Mouse (Mus musculus) small intestine, adult 10 weeks (tissue): ENCODE measurements around the gene Me1. TPM values are rescaled to one million over a fixed set of nuclear protein-coding genes. Genes with fewer than 3 reads are reported as not detected.

ENCODE experiments used
- polyA plus RNA-seq: library from polyadenylated mRNA; stranded (reverse); fragments of 350-450 nt; fragmentation: Illumina TruSeq; extraction: RNeasy Lipid Tissue Mini Kit (QIAGEN cat#74804); gene quantifications from one replicate; pipeline ENCODE4 v1.2.3, GENCODE M21; 2014; ENCODE audit warnings: low replicate concordance

Gene Me1
- 116 TPM for polyA plus RNA-seq

DNA sequence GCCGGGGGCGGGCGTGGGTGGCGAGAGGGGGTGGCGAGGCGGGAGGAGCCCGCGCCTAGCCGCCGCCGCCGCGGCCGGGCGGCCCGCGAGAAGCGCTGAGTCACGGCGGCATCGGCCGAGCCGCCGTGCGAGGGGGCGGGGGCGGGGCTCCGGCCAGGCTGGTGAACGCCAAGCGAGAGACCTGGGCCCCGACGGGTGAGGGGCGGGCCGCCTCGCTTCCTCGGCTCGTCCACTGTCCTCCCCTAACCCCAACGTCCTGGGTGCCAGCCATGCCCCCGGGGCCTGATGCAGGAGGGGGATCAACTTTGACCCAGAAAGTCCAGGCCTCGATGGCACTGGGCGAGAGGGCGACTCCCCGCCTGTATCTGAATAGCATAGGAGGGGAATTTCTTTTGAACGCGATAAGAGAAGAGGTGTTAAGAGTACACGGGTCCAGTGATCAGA is at the start of gene Me1:
Gene Me1 (minus strand): TSS at position 136 of the 444 bp plus-strand sequence.

DNA sequence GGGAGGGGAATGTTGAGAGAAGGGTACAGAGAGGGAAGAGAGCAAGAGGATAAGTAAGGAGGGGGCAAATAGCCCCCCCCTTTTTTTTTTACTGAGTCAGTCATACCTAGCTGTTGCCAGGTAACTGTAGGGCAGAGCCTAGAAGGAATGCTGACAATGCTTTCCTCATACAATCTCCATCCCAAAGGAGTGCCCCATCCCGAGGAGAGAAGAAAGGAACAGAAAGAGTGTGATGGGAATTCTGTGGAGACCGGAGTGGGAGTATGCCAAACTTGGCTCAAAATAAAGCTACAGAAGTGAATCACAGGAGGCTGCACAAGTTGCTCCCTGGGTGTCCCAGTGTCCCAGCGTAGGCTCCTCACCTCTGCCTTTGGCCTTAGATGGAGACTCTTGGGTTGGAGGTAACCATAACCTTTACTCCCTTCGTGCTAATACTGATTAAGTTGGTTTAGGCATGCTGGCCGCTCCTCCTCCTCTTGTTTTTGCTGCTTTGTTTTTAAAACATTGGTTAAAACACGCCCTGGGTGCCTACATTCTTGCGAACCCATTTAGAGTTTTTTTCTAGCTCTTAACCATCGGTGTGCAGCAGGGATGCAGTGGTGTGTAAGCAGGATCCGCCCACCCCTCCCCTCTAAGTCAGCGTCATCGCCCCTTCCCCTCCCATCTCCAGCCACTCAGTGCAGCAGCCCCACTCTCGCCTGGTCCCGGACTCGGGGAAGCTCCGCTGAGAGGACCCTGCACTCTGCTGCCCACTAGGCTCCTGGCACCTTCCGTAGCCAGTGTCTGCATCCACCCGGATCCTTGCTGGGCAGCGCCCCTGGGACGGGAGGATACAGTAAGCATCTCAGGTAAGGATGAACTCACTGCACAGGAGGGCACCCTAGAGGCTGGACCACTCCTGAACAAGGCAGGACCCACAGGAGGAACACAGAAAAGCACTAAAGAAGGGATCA is 47.5 kb upstream of the Me1 start, which contains the start of gene Prss35:
Gene Prss35 (plus strand): TSS at position 691 of the 953 bp plus-strand sequence.

DNA sequence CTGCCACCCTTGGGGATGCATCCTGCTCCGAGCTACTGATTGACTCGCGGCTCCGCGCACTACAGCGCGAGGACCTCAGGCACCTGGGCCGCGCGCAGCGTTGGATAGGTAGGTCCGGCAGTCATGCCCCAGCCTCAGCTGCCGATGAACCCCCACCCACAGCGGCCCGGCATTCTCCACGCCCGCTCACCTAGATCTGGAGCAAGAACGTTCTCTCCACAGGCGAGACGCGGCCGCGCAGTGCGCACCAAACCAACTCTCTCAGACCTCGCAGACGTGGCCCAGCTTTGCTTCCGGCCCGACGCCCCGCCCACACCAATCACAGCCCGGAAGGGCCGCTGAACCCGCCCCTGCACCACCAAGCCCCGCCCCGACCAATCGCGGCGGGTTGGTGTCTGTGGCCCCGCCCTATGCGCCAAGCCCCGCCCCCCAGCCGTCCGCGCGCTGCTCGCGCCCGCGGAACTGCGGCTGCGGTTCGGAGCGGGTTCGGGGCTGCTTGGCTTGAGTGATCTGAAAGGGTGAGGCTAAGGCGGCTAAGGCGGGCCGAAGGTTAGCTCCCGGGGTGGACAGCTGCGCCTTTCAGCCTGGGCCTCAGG is 124.1 kb downstream of the Me1 start, which contains the start of the genes Pgm3 and Rwdd2a:
Gene Pgm3 (minus strand): TSS at position 303 of the 596 bp plus-strand sequence.
Gene Rwdd2a (plus strand): TSS at position 452 of the 596 bp plus-strand sequence.

Other genes with a start within 250 kb of the Me1 start
- 1.1 TPM for gene Ube2cbp, start 231.0 kb downstream of the Me1 start, polyA plus RNA-seq
- 28.7 TPM for gene Dop1a, start 228.8 kb downstream of the Me1 start, polyA plus RNA-seq
- gene Pgm3, start 124.1 kb downstream of the Me1 start, polyA plus RNA-seq, result 47.4 TPM
- 2.9 TPM for gene Rwdd2a, start 124.0 kb downstream of the Me1 start, polyA plus RNA-seq
- 0.11 TPM for gene Prss35, start 47.7 kb upstream of the Me1 start, polyA plus RNA-seq
- gene Snap91, start 184.7 kb upstream of the Me1 start, polyA plus RNA-seq, result 1.8 TPM